Mouse (Mus musculus): ENCODE measurements around the gene Gid8. TPM values are rescaled to one million over a fixed set of nuclear protein-coding genes. Genes with fewer than 3 reads are reported as not detected.
A peak's percentile ranks its signal among the peaks of the same experiment; 100 is the strongest.

The Gid8 gene
- polyA plus RNA-seq, 1 experiment from 2014 or later, result 58.9 TPM

GRCm38 (mm10) chr2:180735232-180735631 lies 25.3 kb downstream of the Gid8 start:
- H3K9ac ChIP-seq (ENCODE audit: low read depth, low read length), result no peak overlapping the region
- 77% methylated on average over 7 of the region's 7 CpGs for WGBS
- H3K4me2 ChIP-seq (ENCODE audit: low read length), result no peak overlapping the region
- no peaks in the 10 kb centered on the region for H3K9me3 ChIP-seq (ENCODE audit: control insufficient read depth, low read length)
- no peaks in the 10 kb centered on the region for H3K27me3 ChIP-seq (replicated peaks; ENCODE audit: control insufficient read depth, insufficient read depth, low read length)
- ATAC-seq, result no peak
- H3K27ac ChIP-seq (ENCODE audit: low read depth, low read length), result no peak overlapping the region
- H3K4me1 ChIP-seq (ENCODE audit: control insufficient read depth, insufficient read depth, low read depth, low read length), result no peaks in the 10 kb centered on the region
- no peaks in the 10 kb centered on the region for H3K36me3 ChIP-seq (ENCODE audit: control insufficient read depth, insufficient read depth, low read length)
- H3K4me3 ChIP-seq (ENCODE audit: low read length), result no peak overlapping the region

- WGBS, result 69% methylated on average over 2 of the region's 2 CpGs
- H3K27me3 ChIP-seq (replicated peaks; ENCODE audit: control insufficient read depth, insufficient read depth, low read length), result no peaks in the 10 kb centered on the region
- no peak overlapping the region for H3K27ac ChIP-seq (ENCODE audit: low read depth, low read length)
- H3K4me1 ChIP-seq (ENCODE audit: control insufficient read depth, insufficient read depth, low read depth, low read length), result no peaks in the 10 kb centered on the region
- H3K9me3 ChIP-seq (ENCODE audit: control insufficient read depth, low read length), result no peaks in the 10 kb centered on the region
- H3K36me3 ChIP-seq (ENCODE audit: control insufficient read depth, insufficient read depth, low read length), result no peaks in the 10 kb centered on the region
- no peak overlapping the region for H3K4me2 ChIP-seq (ENCODE audit: low read length)
- H3K4me3 ChIP-seq (ENCODE audit: low read length), result no peak overlapping the region
- no peak overlapping the region for H3K9ac ChIP-seq (ENCODE audit: low read depth, low read length)
- no peak for ATAC-seq
Measured at GRCm38 (mm10) chr2:180737984-180738383, 28.1 kb downstream of the Gid8 start.

- no peak overlapping the region for H3K4me3 ChIP-seq (ENCODE audit: low read length)
- H3K4me2 ChIP-seq (ENCODE audit: low read length), result no peak overlapping the region
- H3K9me3 ChIP-seq (ENCODE audit: control insufficient read depth, low read length), result no peaks in the 10 kb centered on the region
- no peak overlapping the region for H3K27ac ChIP-seq (ENCODE audit: low read depth, low read length)
- no peaks in the 10 kb centered on the region for H3K27me3 ChIP-seq (replicated peaks; ENCODE audit: control insufficient read depth, insufficient read depth, low read length)
- 34% methylated on average over 3 of the region's 3 CpGs for WGBS
- H3K36me3 ChIP-seq (ENCODE audit: control insufficient read depth, insufficient read depth, low read length), result no peaks in the 10 kb centered on the region
- no peak overlapping the region for H3K9ac ChIP-seq (ENCODE audit: low read depth, low read length)
- ATAC-seq, result no peak
- H3K4me1 ChIP-seq (ENCODE audit: control insufficient read depth, insufficient read depth, low read depth, low read length), result no peaks in the 10 kb centered on the region
Measured at GRCm38 (mm10) chr2:180740349-180740748, 30.4 kb downstream of the Gid8 start.

GRCm38 (mm10) chr2:180741421-180741820 lies 31.5 kb downstream of the Gid8 start:
- no peak for ATAC-seq
- Histone ChIP-seq H3K36me3 (ENCODE audit: control insufficient read depth, insufficient read depth, low read length) (no peaks in the 10 kb centered on the region), H3K27ac (ENCODE audit: low read depth, low read length) (no peak overlapping the region), H3K27me3 (replicated peaks; ENCODE audit: control insufficient read depth, insufficient read depth, low read length) (no peaks in the 10 kb centered on the region), H3K4me1 (ENCODE audit: control insufficient read depth, insufficient read depth, low read depth, low read length) (no peaks in the 10 kb centered on the region), H3K4me3 (ENCODE audit: low read length) (no peak overlapping the region), H3K9me3 (ENCODE audit: control insufficient read depth, low read length) (no peaks in the 10 kb centered on the region), H3K9ac (ENCODE audit: low read depth, low read length) (no peak overlapping the region), H3K4me2 (ENCODE audit: low read length) (no peak overlapping the region)
- WGBS, result 74% methylated on average over 7 of the region's 7 CpGs

DNA sequence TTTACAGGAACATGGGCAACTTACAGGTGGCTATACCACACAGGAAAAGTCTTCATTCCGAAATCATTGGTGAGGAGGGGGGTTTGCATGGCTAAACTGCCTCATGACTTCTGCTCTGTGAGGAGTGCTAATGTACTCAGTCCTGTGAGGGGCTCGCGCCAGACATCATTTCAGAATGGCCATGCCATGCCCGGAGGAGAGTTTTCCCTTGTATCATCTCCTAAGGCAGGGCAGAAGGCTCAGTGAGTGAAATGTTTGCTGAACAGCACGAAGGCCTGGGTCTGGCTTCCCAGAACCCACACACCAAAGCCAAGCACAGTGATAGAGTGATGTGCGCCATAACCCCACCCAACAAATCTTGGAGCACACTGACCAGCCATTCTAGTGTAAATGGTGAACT lies 32.9 kb downstream of the Gid8 start:
- no peak for ATAC-seq
- 82% methylated on average over 6 of the region's 6 CpGs for WGBS

DNA sequence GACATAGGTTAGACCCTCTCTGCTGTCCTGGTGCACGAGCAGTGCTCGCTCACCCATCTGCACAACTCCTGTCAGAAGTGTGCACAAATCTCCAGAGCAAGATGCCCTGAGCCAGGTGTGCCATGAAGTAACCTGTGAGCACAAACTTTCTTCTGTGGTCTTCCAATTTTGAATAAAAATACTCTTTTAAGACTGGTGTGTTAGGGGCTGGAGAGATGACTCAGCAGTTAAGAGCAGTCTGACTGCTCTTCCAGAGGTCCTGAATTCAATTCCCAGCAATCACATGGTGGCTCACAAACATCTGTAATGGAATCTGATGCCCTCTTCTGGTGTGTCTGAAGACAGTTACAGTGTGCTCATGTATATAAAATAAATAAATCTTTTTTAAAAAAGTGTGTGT lies 33.4 kb downstream of the Gid8 start:
- no peaks in the 10 kb centered on the region for H3K4me1 ChIP-seq (ENCODE audit: control insufficient read depth, insufficient read depth, low read depth, low read length)
- WGBS, result 93% methylated on average over 2 of the region's 2 CpGs
- ATAC-seq, result no peak
- no peak overlapping the region for H3K4me3 ChIP-seq (ENCODE audit: low read length)
- no peak overlapping the region for H3K9ac ChIP-seq (ENCODE audit: low read depth, low read length)
- no peak overlapping the region for H3K4me2 ChIP-seq (ENCODE audit: low read length)
- no peak overlapping the region for H3K27ac ChIP-seq (ENCODE audit: low read depth, low read length)
- H3K36me3 ChIP-seq (ENCODE audit: control insufficient read depth, insufficient read depth, low read length), result no peaks in the 10 kb centered on the region
- no peaks in the 10 kb centered on the region for H3K9me3 ChIP-seq (ENCODE audit: control insufficient read depth, low read length)
- H3K27me3 ChIP-seq (replicated peaks; ENCODE audit: control insufficient read depth, insufficient read depth, low read length), result no peaks in the 10 kb centered on the region; the same call in 1 of the 2 replicates

More for the DNA sequence above, 32.9 kb downstream of the Gid8 start:
- no peak overlapping the region for H3K4me2 ChIP-seq (ENCODE audit: low read length)
- no peak overlapping the region for H3K27ac ChIP-seq (ENCODE audit: low read depth, low read length)
- H3K9me3 ChIP-seq (ENCODE audit: control insufficient read depth, low read length), result no peaks in the 10 kb centered on the region
- no peak overlapping the region for H3K4me3 ChIP-seq (ENCODE audit: low read length)
- no peaks in the 10 kb centered on the region for H3K27me3 ChIP-seq (replicated peaks; ENCODE audit: control insufficient read depth, insufficient read depth, low read length)
- no peaks in the 10 kb centered on the region for H3K4me1 ChIP-seq (ENCODE audit: control insufficient read depth, insufficient read depth, low read depth, low read length)
- H3K9ac ChIP-seq (ENCODE audit: low read depth, low read length), result no peak overlapping the region
- no peaks in the 10 kb centered on the region for H3K36me3 ChIP-seq (ENCODE audit: control insufficient read depth, insufficient read depth, low read length)

DNA sequence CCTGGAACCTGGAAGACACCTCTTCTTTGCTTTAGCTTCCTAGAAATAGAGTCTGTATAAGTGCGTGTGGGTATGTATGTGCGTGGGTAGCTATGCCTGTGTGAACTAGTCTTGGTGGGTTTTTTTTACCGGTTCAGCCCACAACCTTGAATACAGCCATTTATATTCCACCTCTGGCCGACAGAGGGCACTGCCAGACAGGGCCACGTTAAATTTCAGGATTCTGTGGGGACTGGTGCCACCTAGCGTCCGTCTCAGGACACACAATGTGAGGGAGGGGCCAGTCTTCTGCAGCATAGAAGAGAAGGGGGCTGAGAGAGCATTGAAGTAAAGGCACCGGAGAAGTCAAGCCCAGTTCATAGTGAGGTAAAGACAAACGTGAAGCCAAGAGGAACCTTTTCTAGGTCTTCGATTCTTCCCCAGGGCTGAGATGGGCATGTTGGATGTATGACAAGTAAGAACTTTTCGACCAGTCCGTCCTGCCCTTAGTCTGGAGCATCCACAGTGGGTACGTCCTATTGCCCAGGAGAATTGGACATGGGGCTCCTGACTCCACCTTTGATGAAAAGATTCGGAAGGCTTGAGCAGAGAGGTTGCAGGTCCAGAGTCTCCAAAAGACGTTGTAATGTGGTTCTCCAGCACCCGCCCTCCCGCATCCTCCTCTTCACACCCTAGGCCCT lies 35.5 kb downstream of the Gid8 start:
- Histone ChIP-seq H3K4me1 (ENCODE audit: control insufficient read depth, insufficient read depth, low read depth, low read length) (no peaks in the 10 kb centered on the region), H3K4me3 (ENCODE audit: low read length) (no peak overlapping the region), H3K4me2 (ENCODE audit: low read length) (no peak overlapping the region), H3K27ac (ENCODE audit: low read depth, low read length) (no peak overlapping the region), H3K36me3 (ENCODE audit: control insufficient read depth, insufficient read depth, low read length) (no peaks in the 10 kb centered on the region), H3K27me3 (replicated peaks; ENCODE audit: control insufficient read depth, insufficient read depth, low read length) (no peaks in the 10 kb centered on the region; the same call in 1 of the 2 replicates), H3K9me3 (ENCODE audit: control insufficient read depth, low read length) (no peaks in the 10 kb centered on the region), H3K9ac (ENCODE audit: low read depth, low read length) (no peak overlapping the region; the same call in 1 of the 2 replicates)
- 34% methylated on average over 17 of the region's 17 CpGs for WGBS
- peak; percentile 84 for ATAC-seq

- 15% methylated on average over 5 of the region's 5 CpGs for WGBS
- Histone ChIP-seq H3K4me1 (ENCODE audit: control insufficient read depth, insufficient read depth, low read depth, low read length) (no peaks in the 10 kb centered on the region), H3K36me3 (ENCODE audit: control insufficient read depth, insufficient read depth, low read length) (no peaks in the 10 kb centered on the region), H3K4me2 (ENCODE audit: low read length) (no peak overlapping the region), H3K4me3 (ENCODE audit: low read length) (no peak overlapping the region), H3K9me3 (ENCODE audit: control insufficient read depth, low read length) (no peaks in the 10 kb centered on the region), H3K27me3 (replicated peaks; ENCODE audit: control insufficient read depth, insufficient read depth, low read length) (no peaks in the 10 kb centered on the region; the same call in 1 of the 2 replicates), H3K27ac (ENCODE audit: low read depth, low read length) (no peak overlapping the region), H3K9ac (ENCODE audit: low read depth, low read length) (no peak overlapping the region)
- ATAC-seq, result no peak
Measured at GRCm38 (mm10) chr2:180746569-180747192, 36.8 kb downstream of the Gid8 start.

GRCm38 (mm10) chr2:180748904-180749303 lies 39.0 kb downstream of the Gid8 start:
- no peak overlapping the region for H3K4me3 ChIP-seq (ENCODE audit: low read length)
- H3K9me3 ChIP-seq (ENCODE audit: control insufficient read depth, low read length), result no peaks in the 10 kb centered on the region
- no peaks in the 10 kb centered on the region for H3K36me3 ChIP-seq (ENCODE audit: control insufficient read depth, insufficient read depth, low read length)
- H3K4me1 ChIP-seq (ENCODE audit: control insufficient read depth, insufficient read depth, low read depth, low read length), result no peaks in the 10 kb centered on the region
- no peaks in the 10 kb centered on the region; the same call in 1 of the 2 replicates for H3K27me3 ChIP-seq (replicated peaks; ENCODE audit: control insufficient read depth, insufficient read depth, low read length)
- no peak overlapping the region for H3K4me2 ChIP-seq (ENCODE audit: low read length)
- H3K27ac ChIP-seq (ENCODE audit: low read depth, low read length), result no peak overlapping the region
- ATAC-seq, result no peak
- 57% methylated on average over 5 of the region's 5 CpGs for WGBS
- H3K9ac ChIP-seq (ENCODE audit: low read depth, low read length), result no peak overlapping the region

Data from hindbrain, embryonic 16.5 days (tissue).